Mouse (Mus musculus) liver, adult 2 months (tissue): ENCODE data around the gene Kdsr.

Experiments used
- CTCF ChIP-seq: fragments of 200-500 bp; IDR thresholded peaks from 2 replicates; pipeline ENCODE4 v1.5.1; 2011; ENCODE audit warnings: low read depth, low read length, control low read depth
- POLR2A ChIP-seq: fragments of 200-500 bp; IDR thresholded peaks from 2 replicates; pipeline ENCODE4 v1.6.1; 2011; ENCODE audit warnings: low read length, control low read depth; ENCODE audit not compliant: insufficient read depth; ENCODE audit errors: extremely low read depth

- no peak for TF ChIP-seq CTCF
- TF ChIP-seq POLR2A: no peak
These were observed 39.9 kb upstream of the Kdsr start for GRCm38 (mm10) chr1:106799406-106799805.
